Mouse (Mus musculus) ES-E14 (cell line): ENCODE data around the gene Abcc3. TPM values are rescaled to one million over a fixed set of nuclear protein-coding genes. Genes with fewer than 3 reads are reported as not detected.

ENCODE experiments used
- DNase-seq: peaks from one replicate; pipeline ENCODE4 v3.0.0-alpha.2; 2013; ENCODE audit warnings: low read depth, low spot score
- H3K27ac ChIP-seq: 2 replicates; pipeline ENCODE4 v1.5.1; 2012; ENCODE audit warnings: low read depth, mild to moderate bottlenecking, low read length, moderate library complexity, mixed read lengths; ENCODE audit not compliant: poor library complexity, insufficient read depth, severe bottlenecking
- H3K36me3 ChIP-seq: 2 replicates; pipeline ENCODE4 v1.6.1; 2012; ENCODE audit warnings: mild to moderate bottlenecking, low read length, moderate library complexity, mixed read lengths; ENCODE audit not compliant: control insufficient read depth, poor library complexity, insufficient read depth, severe bottlenecking
- H3K4me1 ChIP-seq, 2 experiments: fragments of 150-350 bp in 1 of 2; sonication (generic) in 1 of 2; 2 replicates each; pipeline ENCODE4 v1.6.1; 2012; ENCODE audit warnings: low read length in 2 of 2, mild to moderate bottlenecking in 1 of 2, mixed read lengths in 1 of 2; ENCODE audit not compliant: control insufficient read depth in 2 of 2, insufficient read depth in 2 of 2, poor library complexity in 1 of 2
- H3K4me3 ChIP-seq, 2 experiments: fragments of 150-350 bp in 1 of 2; sonication (generic) in 1 of 2; 2 replicates each; pipeline ENCODE4 v1.5.1; 2012; ENCODE audit warnings: low read length in 2 of 2, low read depth in 1 of 2, mild to moderate bottlenecking in 1 of 2, mixed read lengths in 1 of 2; ENCODE audit not compliant: insufficient read depth in 1 of 2, poor library complexity in 1 of 2, severe bottlenecking in 1 of 2
- H3K9ac ChIP-seq: 2 replicates; pipeline ENCODE4 v1.6.1; 2012; ENCODE audit warnings: low read depth, mild to moderate bottlenecking, low read length, mixed read lengths; ENCODE audit not compliant: poor library complexity, insufficient read depth, severe bottlenecking
- H3K9me3 ChIP-seq: fragments of 150-350 bp; sonication (generic); 2 replicates; pipeline ENCODE4 v1.6.1; 2012; ENCODE audit warnings: low read depth, mild to moderate bottlenecking, low read length; ENCODE audit not compliant: control insufficient read depth, insufficient read depth
- CHD2 ChIP-seq: IDR thresholded peaks from 2 replicates; pipeline ENCODE4 v1.6.1; 2014; ENCODE audit warnings: mild to moderate bottlenecking, low read depth, low read length, inconsistent platforms
- HCFC1 ChIP-seq: IDR thresholded peaks from 2 replicates; pipeline ENCODE4 v1.6.1; 2012; ENCODE audit warnings: low read length, inconsistent platforms, borderline replicate concordance; ENCODE audit not compliant: insufficient read depth
- MAFK ChIP-seq: IDR thresholded peaks from 2 replicates; pipeline ENCODE4 v1.6.1; 2014; ENCODE audit warnings: mild to moderate bottlenecking, low read depth, low read length, inconsistent platforms; ENCODE audit not compliant: insufficient read depth
- ZC3H11A ChIP-seq: IDR thresholded peaks from 2 replicates; pipeline ENCODE4 v1.6.1; 2012; ENCODE audit warnings: low read depth, mild to moderate bottlenecking, inconsistent platforms, low read length, borderline replicate concordance
- ZNF384 ChIP-seq: IDR thresholded peaks from 2 replicates; pipeline ENCODE4 v1.6.1; 2012; ENCODE audit warnings: low read depth, low read length, inconsistent platforms
- in situ Hi-C, 2 experiments: fragments of 600-800 bp; cut with MboI; formaldehyde crosslinking; loops; one replicate each; pipeline ENCODE4 v1.15.1; 2025; ENCODE audit warnings: low sequenced_read_pairs in 2 of 2, inconsistent platforms in 1 of 2; ENCODE audit not compliant: unreplicated experiment in 2 of 2
- total RNA-seq: library from RNA; depleted of rRNA; stranded (reverse); fragments of 300-350 nt; gene quantifications from 2 replicates; pipeline ENCODE4 v1.2.3, GENCODE M21; 2012

Abcc3 gene
- total RNA-seq, 1 experiment, result 1.5 TPM

GRCm38 (mm10) chr11:94365340-94365739, 27.5 kb downstream of the Abcc3 start:
- Histone ChIP-seq H3K27ac (no peak overlapping the region), H3K36me3 (no peaks in the 10 kb centered on the region), H3K9me3 (no peaks in the 10 kb centered on the region), H3K4me1 (no peaks in the 10 kb centered on the region), H3K9ac (no peak overlapping the region), H3K4me3 (no peak overlapping the region)
- in situ Hi-C loops, result no loop called here
- no peak for TF ChIP-seq CHD2
- no peak for TF ChIP-seq MAFK
- no peak for TF ChIP-seq ZNF384
- no peak for TF ChIP-seq HCFC1
- DNase-seq, result no peak

- Histone ChIP-seq H3K36me3 (no peaks in the 10 kb centered on the region), H3K27ac (no peak overlapping the region), H3K9me3 (no peaks in the 10 kb centered on the region), H3K9ac (no peak overlapping the region), H3K4me1 (peaks cover 0 to under 1% of the 10 kb centered on the region in 2 experiments; a peak in 1 of 4 replicates), H3K4me3 (no peak overlapping the region)
- TF ChIP-seq ZC3H11A (no peak), HCFC1 (no peak), MAFK (no peak), ZNF384 (no peak), CHD2 (no peak)
- no peak for DNase-seq
- in situ Hi-C loops, result no loop called here
Observed at GRCm38 (mm10) chr11:94363690-94364089, 29.1 kb downstream of the Abcc3 start.

GRCm38 (mm10) chr11:94362101-94362500, 30.7 kb downstream of the Abcc3 start:
- H3K4me1 ChIP-seq, result peaks cover 0 to 2% of the 10 kb centered on the region in 2 experiments; a peak in 1 of 4 replicates
- no peak overlapping the region for H3K27ac ChIP-seq
- no peaks in the 10 kb centered on the region for H3K9me3 ChIP-seq
- TF ChIP-seq HCFC1, result no peak
- TF ChIP-seq CHD2, result no peak
- TF ChIP-seq ZC3H11A, result no peak
- TF ChIP-seq MAFK, result no peak
- TF ChIP-seq ZNF384, result no peak
- no peaks in the 10 kb centered on the region for H3K36me3 ChIP-seq
- no peak overlapping the region for H3K4me3 ChIP-seq
- no peak for DNase-seq
- H3K9ac ChIP-seq, result no peak overlapping the region
- in situ Hi-C loops, result no loop called here

GRCm38 (mm10) chr11:94361166-94361870, 31.5 kb downstream of the Abcc3 start:
- no peak for TF ChIP-seq MAFK
- no peak for TF ChIP-seq HCFC1
- TF ChIP-seq CHD2, result no peak
- TF ChIP-seq ZC3H11A, result no peak
- TF ChIP-seq ZNF384, result no peak
- in situ Hi-C loops, result no loop called here
- H3K27ac ChIP-seq, result no peak overlapping the region
- H3K36me3 ChIP-seq, result no peaks in the 10 kb centered on the region
- H3K4me3 ChIP-seq, result no peak overlapping the region
- no peak for DNase-seq
- H3K9ac ChIP-seq, result no peak overlapping the region
- no peaks in the 10 kb centered on the region for H3K9me3 ChIP-seq
- peaks cover 0 to 2% of the 10 kb centered on the region in 2 experiments; a peak in 1 of 4 replicates for H3K4me1 ChIP-seq
